Mouse (Mus musculus): Measurements from ENCODE around the gene Hist1h3e.
"Not testable (repeated sequence)": the region's sequence is repeated elsewhere in the genome, so short reads cannot be mapped to it uniquely, and the experiment has no call there.

- not testable (repeated sequence) for TF ChIP-seq GATA1 (IDR thresholded peaks at IDR 0.05; ENCODE audit: borderline replicate concordance, low read length); FLI1 (IDR thresholded peaks at IDR 0.05; ENCODE audit: low read length)
Measured at GRCm38 (mm10) chr13:23539821-23540220, 22.3 kb downstream of the Hist1h3e start.

Data from megakaryocyte, embryonic 14.5 days (primary cell).